Mouse (Mus musculus) heart, postnatal 0 days (tissue): ENCODE measurements around the gene Rph3a.

Source experiments
- CTCF ChIP-seq: IDR thresholded peaks from 2 replicates; pipeline ENCODE4 v1.5.1; 2016; ENCODE audit warnings: antibody characterized with exemption, control low read depth, low read depth
- EP300 ChIP-seq: IDR thresholded peaks from 2 replicates; pipeline ENCODE4 v1.6.1; 2016; ENCODE audit warnings: antibody characterized with exemption, low read depth

DNA sequence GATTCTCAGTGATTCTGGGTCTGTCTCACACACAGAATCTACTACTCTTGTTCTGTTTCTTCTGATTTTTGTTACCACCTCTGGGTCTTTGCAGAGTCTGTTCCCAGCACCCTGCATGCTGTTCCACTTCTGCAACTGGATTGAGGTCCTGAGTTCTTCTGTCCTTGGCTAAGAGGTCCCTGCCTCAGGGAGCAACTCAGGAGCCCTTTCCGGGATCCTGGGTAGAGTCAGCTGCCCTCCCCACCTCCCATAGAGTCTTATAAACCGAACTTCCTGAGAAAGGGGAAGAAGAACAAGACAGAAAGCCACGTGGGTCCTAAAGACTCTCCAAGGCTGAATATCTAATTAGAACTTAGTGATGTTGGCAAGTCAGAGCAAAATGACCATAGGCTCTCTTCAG, 118.9 kb downstream of the Rph3a start:
- TF ChIP-seq CTCF = no peak
- TF ChIP-seq EP300 = no peak
